Mouse (Mus musculus) lung, embryonic 14.5 days (tissue): ENCODE measurements around the gene Hba-x. TPM values are rescaled to one million over a fixed set of nuclear protein-coding genes. Genes with fewer than 3 reads are reported as not detected.

Experiments
- ATAC-seq: fragments of 200-750 bp; cut with Nextera tagmentation; 2 replicates; pipeline ENCODE4 v1.8.0; 2017; ENCODE audit warnings: mild to moderate bottlenecking, moderate TSS enrichment, moderate library complexity; ENCODE audit not compliant: insufficient read depth
- DNase-seq: peaks from one replicate; pipeline ENCODE4 v3.0.0-alpha.2; 2015
- H3K27ac ChIP-seq: fragments of 300-500 bp; sonication (generic); 2 replicates; pipeline ENCODE4 v1.5.1; 2014; ENCODE audit warnings: low read depth, mild to moderate bottlenecking, moderate library complexity
- H3K27me3 ChIP-seq: fragments of 300-500 bp; sonication (generic); 2 replicates; pipeline ENCODE4 v1.6.1; 2014; ENCODE audit warnings: low read length, control low read depth; ENCODE audit not compliant: insufficient read depth
- H3K36me3 ChIP-seq: fragments of 300-500 bp; sonication (generic); 2 replicates; pipeline ENCODE4 v1.6.1; 2014; ENCODE audit warnings: control low read depth; ENCODE audit not compliant: insufficient read depth
- H3K4me1 ChIP-seq: fragments of 300-500 bp; sonication (generic); 2 replicates; pipeline ENCODE4 v1.6.1; 2014; ENCODE audit warnings: antibody characterized with exemption, control low read depth; ENCODE audit not compliant: insufficient read depth
- H3K4me2 ChIP-seq: fragments of 300-500 bp; sonication (generic); 2 replicates; pipeline ENCODE4 v1.6.1; 2014; ENCODE audit warnings: mild to moderate bottlenecking
- H3K4me3 ChIP-seq: fragments of 300-500 bp; sonication (generic); 2 replicates; pipeline ENCODE4 v1.5.1; 2014; ENCODE audit warnings: low read depth, low read length
- H3K9ac ChIP-seq: fragments of 300-500 bp; sonication (generic); 2 replicates; pipeline ENCODE4 v1.6.1; 2014
- H3K9me3 ChIP-seq: fragments of 300-500 bp; sonication (generic); 2 replicates; pipeline ENCODE4 v1.6.1; 2016; ENCODE audit warnings: low read depth, low read length, control low read depth
- CTCF ChIP-seq: IDR thresholded peaks from 2 replicates; pipeline ENCODE4 v1.5.1; 2016; ENCODE audit warnings: antibody characterized with exemption, low read depth
- WGBS: fragments of 180-500 bp; shearing (Covaris S2); extraction: QIAGEN DNeasy Blood & Tissue Kit; methylation state at CpG from one replicate; pipeline ENCODE4 v1.1.7; 2014; 5-methylcytosine and 5-hydroxymethylcytosine counted together
- polyA plus RNA-seq: library from polyadenylated mRNA; unstranded; fragments of >200 nt; fragmentation: Nextera tagmentation; extraction: Ambion mirVana; gene quantifications from 2 replicates; pipeline ENCODE4 v1.2.1, GENCODE M21; 2014

The Hba-x gene
- polyA plus RNA-seq, 1 experiment from 2014 or later = 266 TPM

- no peak overlapping the region for H3K4me2 ChIP-seq
- no peak overlapping the region for H3K9ac ChIP-seq
- WGBS = 80% methylated on average over 8 of the region's 8 CpGs
These were observed 25.1 kb upstream of the Hba-x start for GRCm38 (mm10) chr11:32250880-32251763.

DNA sequence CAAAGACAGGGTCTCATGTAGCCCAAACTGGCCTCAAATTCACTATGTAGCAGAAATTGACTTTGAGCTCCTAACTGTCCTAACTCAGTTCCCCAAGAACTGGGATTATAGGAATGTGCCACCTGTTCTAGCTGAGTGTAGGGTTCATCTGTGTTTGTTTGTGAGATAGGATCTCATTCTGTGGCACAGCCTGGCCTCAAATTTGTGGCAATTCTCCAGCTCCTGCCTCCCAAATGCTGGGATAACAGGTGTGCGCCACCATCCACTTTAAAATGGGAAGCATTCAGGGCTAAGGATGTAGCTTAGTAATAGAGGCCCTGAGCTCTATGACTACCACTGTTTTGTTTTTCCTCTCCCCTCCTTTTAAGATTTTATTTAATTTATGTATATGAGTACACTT lies 23.1 kb upstream of the Hba-x start:
- ATAC-seq (no peak), DNase-seq (no peak)
- no peak overlapping the region for H3K27ac ChIP-seq
- no peak for TF ChIP-seq CTCF
- no peaks in the 10 kb centered on the region for H3K4me1 ChIP-seq
- no peaks in the 10 kb centered on the region for H3K27me3 ChIP-seq
- H3K9me3 ChIP-seq = no peaks in the 10 kb centered on the region
- H3K4me2 ChIP-seq = no peak overlapping the region
- no peak overlapping the region for H3K9ac ChIP-seq
- WGBS = 96% methylated on average over 1 of the region's 1 CpGs
- H3K4me3 ChIP-seq = no peak overlapping the region
- peaks cover 49% of the 10 kb centered on the region for H3K36me3 ChIP-seq

More at GRCm38 (mm10) chr11:32250880-32251763, 25.1 kb upstream of the Hba-x start:
- Histone ChIP-seq H3K9me3 (no peaks in the 10 kb centered on the region), H3K27ac (no peak overlapping the region), H3K27me3 (no peaks in the 10 kb centered on the region), H3K4me3 (no peak overlapping the region), H3K36me3 (peaks cover 65% of the 10 kb centered on the region), H3K4me1 (no peaks in the 10 kb centered on the region)
- TF ChIP-seq CTCF = no peak
- no peak for DNase-seq
- peak; percentile 58 for ATAC-seq

DNA sequence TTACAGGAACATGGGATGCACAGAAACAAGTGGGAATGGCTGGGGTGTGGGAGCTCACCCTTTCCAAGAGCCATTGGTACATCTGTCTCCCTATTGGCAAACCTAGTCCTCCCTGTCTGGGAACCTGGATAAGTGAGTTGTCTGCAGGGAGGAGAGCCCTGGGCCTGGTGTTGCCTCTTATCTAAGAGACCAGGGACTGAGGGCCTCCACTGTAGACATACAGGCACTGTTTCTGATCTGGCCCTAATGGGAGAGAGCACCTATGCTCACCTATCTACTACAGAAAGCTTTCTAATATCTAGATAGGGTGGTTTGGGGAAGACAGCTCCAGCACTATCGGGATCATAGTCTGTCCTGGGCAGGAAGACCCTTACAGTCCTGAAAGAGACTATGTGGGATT lies 20.1 kb upstream of the Hba-x start:
- no peaks in the 10 kb centered on the region for H3K4me1 ChIP-seq

GRCm38 (mm10) chr11:32256566-32256965 lies 19.6 kb upstream of the Hba-x start:
- Histone ChIP-seq H3K4me1 (no peaks in the 10 kb centered on the region), H3K4me3 (no peak overlapping the region), H3K27ac (peak overlapping the region; percentile 51), H3K9me3 (no peaks in the 10 kb centered on the region), H3K4me2 (no peak overlapping the region), H3K9ac (no peak overlapping the region), H3K27me3 (no peaks in the 10 kb centered on the region), H3K36me3 (peaks cover 43% of the 10 kb centered on the region)
- no peak for ATAC-seq
- no peak for DNase-seq
- no peak for TF ChIP-seq CTCF
- WGBS = 82% methylated on average over 3 of the region's 3 CpGs

More for the DNA sequence above, 20.1 kb upstream of the Hba-x start:
- Histone ChIP-seq H3K4me3 (no peak overlapping the region), H3K27me3 (no peaks in the 10 kb centered on the region), H3K4me2 (no peak overlapping the region), H3K9me3 (no peaks in the 10 kb centered on the region), H3K36me3 (peaks cover 41% of the 10 kb centered on the region), H3K27ac (peak overlapping the region; percentile 51; the same call in 1 of the 2 replicates), H3K9ac (no peak overlapping the region)
- WGBS = 89% methylated on average over 1 of the region's 1 CpGs
- TF ChIP-seq CTCF = no peak
- DNase-seq (no peak), ATAC-seq (no peak; the same call in 1 of the 2 replicates)

GRCm38 (mm10) chr11:32262674-32263415 lies 13.4 kb upstream of the Hba-x start:
- DNase-seq (no peak), ATAC-seq (no peak)
- Histone ChIP-seq H3K9me3 (no peaks in the 10 kb centered on the region), H3K4me2 (no peak overlapping the region), H3K27me3 (no peaks in the 10 kb centered on the region), H3K27ac (no peak overlapping the region), H3K36me3 (peaks cover 24% of the 10 kb centered on the region), H3K9ac (no peak overlapping the region), H3K4me1 (no peaks in the 10 kb centered on the region), H3K4me3 (no peak overlapping the region)
- no peak for TF ChIP-seq CTCF
- 58% methylated on average over 10 of the region's 10 CpGs for WGBS

- WGBS = 89% methylated on average over 3 of the region's 3 CpGs
- no peak overlapping the region for H3K9ac ChIP-seq
These were observed 11.0 kb upstream of the Hba-x start for GRCm38 (mm10) chr11:32265117-32265738.

More at GRCm38 (mm10) chr11:32265117-32265738, 11.0 kb upstream of the Hba-x start:
- TF ChIP-seq CTCF = no peak
- no peaks in the 10 kb centered on the region for H3K27me3 ChIP-seq
- no peak overlapping the region for H3K4me3 ChIP-seq
- no peak overlapping the region; the same call in 1 of the 2 replicates for H3K27ac ChIP-seq
- H3K4me2 ChIP-seq = no peak overlapping the region
- DNase-seq = no peak
- H3K9me3 ChIP-seq = no peaks in the 10 kb centered on the region
- no peak for ATAC-seq
- no peaks in the 10 kb centered on the region for H3K4me1 ChIP-seq
- peaks cover 21% of the 10 kb centered on the region for H3K36me3 ChIP-seq
